Mouse (Mus musculus) liver (tissue): ENCODE measurements around the gene Hspb9.

Source experiments
- DNase-seq: peaks from one replicate; pipeline ENCODE4 v3.0.0-alpha.2; 2020; ENCODE audit warnings: mixed read lengths

Gene Hspb9

DNA sequence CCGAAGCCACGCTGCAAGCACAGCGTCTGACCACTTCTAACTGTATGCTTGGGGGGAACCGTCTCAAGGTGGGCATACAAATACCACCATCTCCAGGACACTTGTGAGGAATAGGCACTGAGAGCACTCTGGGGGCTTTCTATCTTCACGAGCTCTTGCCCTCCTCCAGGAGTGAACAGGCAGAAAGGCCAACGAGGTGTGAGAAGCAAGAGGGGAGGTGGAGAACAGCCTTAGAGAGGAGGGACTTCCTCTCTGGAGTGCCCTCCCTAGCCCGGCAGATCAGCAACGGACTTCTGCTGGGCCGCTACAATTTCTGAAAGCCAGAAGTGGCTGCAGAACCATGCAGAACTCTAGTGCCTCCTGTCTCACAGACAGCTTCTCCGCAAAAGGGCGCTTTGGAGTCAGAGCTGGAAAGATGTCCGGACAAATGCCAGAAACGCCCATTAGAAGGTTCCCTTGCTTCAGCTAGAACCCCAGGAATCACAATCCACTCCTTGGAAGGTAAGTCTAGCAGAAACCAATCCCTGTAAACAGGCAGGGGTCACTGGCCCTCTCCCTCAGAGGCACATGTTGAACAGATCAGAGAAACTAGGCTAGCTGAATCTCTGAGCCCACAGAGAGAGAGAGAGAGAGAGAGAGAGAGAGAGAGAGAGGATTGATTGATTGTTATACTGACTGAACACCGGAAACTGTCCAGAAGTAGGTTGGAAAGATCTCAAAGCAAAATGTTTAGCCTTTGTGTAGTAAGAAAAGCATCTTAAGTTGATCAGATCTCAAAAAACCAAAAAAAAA, 22.5 kb downstream of the Hspb9 start:
- DNase-seq, result peak; percentile 53

DNA sequence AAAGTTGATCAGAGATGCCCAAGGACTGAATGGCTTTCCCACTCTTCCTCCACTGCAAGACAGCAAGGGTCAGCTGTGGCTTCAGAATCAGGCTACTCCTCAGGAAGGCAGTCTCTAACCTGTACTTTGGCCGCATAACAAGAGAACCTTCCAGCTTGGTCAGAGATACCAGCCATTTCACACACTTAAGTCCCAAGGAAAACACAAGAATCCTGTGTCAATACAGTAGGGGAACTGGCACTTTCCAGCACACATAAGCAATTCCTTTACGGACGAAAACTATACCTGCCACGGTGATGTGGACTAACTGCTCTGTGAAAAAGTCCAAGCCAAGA, 23.1 kb downstream of the Hspb9 start:
- no peak for DNase-seq

DNA sequence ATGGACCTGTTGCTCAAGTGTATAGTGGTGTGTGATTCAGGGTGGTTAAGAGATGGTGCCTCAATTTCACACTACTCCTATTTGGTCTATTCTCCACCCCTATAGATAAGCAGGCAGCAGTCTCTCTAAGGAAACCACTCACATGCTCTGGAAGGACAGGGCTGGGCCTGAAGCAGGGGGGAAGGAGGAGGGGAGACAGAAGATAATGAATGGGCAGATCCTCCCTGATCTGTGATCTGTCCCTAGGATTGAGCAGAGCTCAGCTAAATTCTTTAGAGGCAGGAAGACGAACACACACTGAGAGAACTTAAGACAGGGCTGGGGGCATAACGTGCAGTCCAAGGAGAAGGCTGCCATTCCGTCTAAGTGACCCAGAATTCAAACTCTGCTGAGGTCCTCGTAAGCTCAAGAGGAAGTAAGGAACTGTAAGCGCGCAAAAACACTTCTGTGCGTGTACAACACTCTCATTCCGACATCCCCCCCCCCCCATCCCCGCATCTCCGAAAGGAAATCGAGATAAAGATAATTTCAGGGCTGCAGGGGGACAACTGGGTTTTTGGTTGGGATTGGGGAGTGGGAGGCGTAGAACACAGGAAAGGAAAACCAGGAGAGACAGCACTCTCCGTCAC, 23.6 kb downstream of the Hspb9 start:
- DNase-seq, result peak; percentile 83

DNA sequence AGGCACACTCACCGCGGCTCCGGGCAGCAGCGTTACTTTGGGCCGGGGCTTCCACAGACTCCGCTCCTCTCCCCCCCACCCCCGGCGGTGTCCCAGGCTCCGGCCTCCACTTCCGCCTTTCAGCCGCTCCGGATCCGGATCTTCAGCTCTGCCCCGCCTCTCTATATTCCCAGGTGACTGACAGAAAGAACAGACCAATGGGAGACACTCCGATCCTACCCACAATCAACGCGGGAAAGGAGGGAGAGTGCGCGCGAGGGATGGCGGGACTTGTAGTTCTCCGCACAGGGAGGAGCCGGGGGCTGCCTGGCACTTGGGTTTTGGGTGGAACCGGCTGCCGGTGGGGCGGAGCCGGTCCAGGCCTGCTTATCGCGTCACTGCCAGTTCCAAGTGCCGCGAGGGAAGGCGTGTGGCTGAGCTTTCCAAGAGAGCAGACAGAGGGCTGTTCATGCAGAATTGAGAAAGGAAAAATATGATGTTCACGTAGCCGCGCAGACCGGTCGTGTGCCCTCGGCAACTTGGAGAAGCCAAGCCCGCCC, 24.5 kb downstream of the Hspb9 start, which contains the start of gene Rab5c:
TSS of gene Rab5c (minus strand) at position 150 of the 539 bp plus-strand sequence.
- peak; percentile 99 for DNase-seq

DNA sequence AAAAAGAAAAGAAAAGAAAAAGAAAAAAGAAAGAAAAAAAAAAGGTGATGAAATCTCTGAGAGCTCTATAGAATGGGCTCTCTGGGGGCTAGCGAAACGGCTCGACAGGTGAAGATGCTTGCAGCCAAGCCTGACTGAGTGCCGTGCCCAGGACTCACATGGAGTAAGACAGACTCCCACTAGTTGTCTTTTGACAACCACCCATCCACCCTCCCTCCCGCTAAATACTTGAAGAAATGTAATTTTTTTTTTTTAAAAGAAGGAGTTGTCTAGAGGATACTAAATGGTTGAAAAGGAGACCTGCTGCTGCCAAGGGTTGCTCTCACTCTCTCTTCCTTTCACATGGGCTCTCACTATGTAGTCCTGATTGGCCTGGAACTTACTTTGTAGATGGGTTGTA, 25.1 kb downstream of the Hspb9 start:
- peak; percentile 37 for DNase-seq

DNA sequence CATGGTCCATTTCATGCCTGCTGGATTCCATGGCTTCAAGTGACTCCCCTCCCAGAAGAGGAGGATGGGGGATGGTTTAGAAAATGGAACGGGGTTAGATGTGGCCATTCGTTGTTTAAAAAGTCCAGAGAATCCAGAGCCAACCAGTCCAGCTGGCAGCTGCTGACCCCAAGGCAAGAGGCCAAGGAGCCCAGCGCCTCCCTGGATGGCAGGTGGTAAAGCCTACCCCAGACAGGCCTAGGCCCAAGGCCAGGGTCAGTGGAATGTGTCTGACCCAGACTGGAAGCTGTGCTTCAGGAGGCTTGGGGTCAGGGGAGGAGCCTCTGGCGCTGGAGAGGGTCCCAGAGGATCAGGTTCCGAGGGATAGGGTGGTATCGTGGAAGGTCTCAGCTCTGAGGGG, 27.7 kb downstream of the Hspb9 start:
- DNase-seq, result no peak

DNA sequence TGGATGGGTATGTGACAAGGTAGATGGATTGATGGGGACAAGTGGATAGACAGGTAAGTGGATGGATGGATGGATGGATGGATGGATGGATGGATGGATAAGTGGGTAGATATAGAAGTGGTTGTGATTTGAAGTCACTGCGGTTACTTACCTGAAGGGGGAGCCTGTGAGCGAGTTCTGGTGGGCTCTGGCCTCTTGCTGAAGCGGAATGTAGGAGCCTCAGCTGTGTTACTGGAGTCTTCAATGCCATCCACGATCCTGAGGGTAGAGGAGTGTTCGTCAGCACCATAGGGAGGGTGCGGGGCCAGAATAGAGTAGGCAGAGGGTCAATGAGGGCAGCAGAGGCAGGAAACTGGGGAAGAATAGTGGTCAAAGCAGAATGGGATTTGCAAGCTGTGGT, 31.4 kb downstream of the Hspb9 start:
- peak; percentile 59 for DNase-seq

DNA sequence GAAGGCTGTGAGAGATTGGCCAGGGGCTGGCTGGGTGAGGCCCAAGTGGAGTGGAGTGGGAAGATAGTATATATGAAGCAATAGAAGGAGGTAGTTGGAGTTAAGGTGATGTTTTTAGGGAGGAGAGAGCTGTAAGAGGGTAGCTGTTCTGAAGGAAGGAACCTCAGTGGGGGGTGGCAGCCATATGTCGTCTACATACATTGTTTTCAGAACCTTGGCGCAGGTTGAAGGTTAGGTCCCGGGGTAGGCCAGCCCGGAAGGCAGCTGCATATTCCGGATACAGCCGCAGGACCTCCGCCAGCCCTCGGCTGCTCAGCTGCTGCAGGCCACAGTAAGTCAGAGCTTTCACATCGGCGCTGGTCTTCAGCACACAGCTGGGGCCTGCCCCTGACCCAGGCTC, 32.9 kb downstream of the Hspb9 start:
- no peak for DNase-seq

DNA sequence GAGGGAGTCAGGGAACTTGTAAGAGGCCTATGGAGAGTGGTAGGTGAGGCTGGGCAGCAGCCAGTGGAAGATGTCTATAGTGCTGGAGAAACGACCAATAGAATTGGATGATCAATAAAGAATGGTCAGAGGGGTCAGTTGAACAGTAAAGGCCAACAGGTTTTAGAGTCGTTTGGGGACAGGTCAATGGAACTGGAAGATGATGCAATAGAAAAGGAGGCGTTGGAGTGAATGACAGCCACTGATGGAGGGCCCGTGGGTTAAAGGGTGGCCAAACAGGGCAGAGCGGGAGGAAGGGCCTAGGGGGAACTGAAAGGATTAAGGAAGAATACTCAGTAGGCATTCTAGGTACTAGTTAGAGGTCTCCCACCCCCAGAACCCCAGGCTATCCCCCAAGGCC, 33.5 kb downstream of the Hspb9 start:
- no peak for DNase-seq

DNA sequence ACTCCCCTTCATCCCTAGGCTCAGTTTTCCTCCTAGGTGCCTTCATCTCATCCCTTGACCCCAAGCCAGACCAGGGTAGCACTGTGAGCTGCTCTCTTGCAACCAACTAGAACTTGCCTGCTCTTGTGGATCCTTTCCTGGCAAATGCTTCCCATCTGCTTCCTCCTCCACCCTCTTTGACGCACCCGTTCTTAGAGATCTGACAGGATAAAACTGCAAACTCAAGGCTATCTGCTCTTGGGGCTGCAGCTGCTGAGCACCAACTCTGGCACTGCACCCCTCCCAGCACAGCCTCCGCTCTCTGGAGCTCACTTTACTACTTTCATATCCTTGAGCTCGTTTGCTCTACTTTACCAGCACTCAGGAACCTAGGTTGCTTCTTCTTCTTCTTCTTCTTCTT, 35.0 kb downstream of the Hspb9 start:
- no peak for DNase-seq

DNA sequence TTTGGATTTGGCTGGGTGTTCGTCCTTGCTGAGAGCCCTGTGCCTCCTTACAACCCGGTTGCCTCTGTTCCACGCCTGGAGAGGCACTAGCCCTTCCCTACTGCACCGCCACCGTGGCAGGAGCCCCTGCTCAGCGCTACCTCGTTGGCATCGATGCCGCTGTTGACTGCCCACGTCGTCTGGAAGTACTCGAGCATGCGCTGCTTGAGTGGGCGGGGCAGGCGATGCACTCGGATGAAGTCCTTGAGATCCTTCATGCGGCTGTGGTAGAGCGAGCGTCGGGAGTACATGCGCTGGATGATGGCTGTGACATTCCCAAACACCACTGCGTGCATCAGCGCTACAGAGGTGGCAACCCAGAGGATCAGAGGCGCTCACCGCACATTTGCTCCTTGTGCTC, 35.8 kb downstream of the Hspb9 start:
- DNase-seq, result no peak

DNA sequence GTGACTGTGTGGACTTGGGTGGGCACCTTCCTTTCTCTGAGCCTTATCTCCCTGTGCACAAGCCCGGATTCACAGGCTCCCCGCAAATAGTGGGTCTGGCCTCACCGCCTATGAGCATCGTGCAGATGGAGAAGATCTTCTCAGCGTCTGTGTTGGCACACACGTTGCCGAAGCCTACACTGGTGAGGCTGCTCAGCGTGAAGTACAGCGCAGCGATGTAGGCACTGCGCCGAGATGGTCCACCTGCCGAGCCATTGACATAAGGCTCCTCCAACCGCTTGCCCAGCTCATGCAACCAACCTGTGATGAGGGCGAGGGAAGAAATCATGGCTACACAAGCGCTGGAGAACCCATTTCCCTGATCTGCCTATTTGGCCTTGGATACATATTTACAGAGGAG, 36.5 kb downstream of the Hspb9 start:
- DNase-seq, result no peak

DNA sequence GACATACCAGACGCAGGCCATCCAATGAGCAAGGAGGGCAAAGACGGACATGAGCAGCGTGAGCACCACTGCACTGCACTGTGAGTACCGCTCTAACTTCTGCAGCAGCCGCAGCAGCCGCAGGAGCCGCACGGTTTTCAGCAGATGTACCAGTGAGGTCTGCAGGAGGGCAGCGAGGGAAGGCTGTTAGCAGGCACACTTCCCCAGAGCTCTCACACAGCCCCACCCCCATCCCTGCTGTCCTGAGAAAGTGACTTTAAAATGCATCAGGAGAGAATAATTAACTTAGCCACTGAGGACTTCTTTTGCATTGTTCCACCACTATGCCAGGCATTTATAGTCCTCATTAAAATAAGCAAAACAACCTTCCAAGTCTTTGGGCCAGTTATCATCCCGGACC, 38.6 kb downstream of the Hspb9 start:
- no peak for DNase-seq

DNA sequence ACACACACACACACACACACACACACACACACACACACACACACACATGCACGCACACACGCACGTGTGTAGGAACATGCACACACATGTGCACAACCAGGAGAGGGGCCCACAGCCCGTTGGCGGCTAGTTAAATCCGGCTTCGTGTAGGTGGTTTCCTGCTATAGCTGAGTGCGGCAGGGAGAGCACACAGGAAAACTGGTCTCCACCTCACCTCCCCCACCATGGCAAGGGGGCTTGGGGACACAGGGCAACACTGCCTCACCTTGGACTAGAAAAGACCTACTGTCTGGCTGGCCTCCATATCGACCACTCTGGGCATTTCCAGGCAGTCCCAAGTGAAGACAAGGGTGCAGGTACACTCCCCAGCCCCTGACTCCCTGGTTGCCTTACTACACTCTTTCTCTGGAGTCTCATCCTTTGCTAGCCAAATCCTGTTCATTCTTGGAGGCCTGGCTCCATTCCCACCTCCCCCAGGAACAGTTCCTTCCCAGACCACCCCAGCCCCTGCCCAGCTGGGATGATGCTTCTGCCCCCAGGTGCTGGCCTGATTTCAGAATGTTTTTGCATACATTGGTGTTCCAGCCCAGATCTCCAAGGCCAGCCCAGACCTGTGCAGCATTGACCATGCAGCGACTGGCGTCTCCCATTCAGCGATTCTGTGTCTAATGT, 40.5 kb downstream of the Hspb9 start:
- no peak for DNase-seq

DNA sequence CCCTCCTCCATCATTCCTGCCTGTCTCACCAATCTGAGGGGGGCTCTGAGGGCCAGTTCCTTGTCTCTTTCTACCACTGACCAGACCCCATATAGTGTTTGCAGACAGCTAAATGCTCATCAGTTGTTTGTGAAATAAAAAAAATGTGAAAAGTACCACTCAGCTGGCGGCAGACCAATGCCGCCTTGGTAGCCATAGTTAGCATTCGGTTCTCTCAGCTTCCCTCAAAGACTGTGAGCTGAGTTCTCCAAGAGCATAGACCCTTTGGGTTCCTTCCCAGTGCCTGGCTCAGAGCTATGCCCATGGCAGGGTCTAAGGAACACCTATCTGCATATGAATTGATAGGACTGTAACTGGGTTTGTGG, 41.0 kb downstream of the Hspb9 start:
- no peak for DNase-seq

DNA sequence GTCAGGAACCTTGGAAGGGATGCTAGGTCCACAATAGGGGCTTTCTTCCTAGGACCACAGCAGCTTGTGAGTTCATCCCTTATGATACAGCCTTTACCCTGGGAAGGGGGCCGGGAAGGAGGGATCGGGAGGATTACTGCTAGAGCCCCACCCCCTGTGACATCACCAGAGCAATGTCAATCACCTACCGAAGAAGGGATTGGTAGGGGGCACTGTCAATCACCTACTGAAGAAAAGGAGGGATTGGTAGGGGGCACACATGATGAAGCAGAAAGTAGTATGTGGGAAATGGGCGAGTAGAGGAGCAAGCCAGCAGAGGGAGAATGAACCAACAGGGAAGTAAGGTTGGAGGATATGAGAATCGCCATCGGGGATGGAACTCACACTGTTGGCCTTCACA, 42.8 kb downstream of the Hspb9 start:
- no peak for DNase-seq

DNA sequence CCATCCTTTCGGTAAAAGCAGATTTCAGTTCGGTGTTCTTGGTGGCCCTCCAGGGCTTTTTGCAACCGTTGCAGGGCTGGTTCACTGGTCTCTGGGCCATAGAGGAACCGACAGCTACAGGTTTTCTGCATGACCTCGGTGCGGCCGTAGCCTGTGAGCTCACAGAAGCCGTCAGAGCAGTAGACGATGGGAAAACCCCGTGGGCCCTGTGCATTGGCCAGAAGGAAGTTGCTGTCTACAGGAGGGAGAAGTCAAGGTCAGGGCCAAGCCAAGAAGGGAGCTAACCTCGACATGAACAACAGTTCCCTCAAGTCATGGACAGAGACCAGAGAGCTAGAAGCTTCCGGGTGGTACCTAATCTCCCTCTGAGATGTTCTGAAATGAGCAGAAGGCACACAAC, 43.9 kb downstream of the Hspb9 start:
- no peak for DNase-seq

DNA sequence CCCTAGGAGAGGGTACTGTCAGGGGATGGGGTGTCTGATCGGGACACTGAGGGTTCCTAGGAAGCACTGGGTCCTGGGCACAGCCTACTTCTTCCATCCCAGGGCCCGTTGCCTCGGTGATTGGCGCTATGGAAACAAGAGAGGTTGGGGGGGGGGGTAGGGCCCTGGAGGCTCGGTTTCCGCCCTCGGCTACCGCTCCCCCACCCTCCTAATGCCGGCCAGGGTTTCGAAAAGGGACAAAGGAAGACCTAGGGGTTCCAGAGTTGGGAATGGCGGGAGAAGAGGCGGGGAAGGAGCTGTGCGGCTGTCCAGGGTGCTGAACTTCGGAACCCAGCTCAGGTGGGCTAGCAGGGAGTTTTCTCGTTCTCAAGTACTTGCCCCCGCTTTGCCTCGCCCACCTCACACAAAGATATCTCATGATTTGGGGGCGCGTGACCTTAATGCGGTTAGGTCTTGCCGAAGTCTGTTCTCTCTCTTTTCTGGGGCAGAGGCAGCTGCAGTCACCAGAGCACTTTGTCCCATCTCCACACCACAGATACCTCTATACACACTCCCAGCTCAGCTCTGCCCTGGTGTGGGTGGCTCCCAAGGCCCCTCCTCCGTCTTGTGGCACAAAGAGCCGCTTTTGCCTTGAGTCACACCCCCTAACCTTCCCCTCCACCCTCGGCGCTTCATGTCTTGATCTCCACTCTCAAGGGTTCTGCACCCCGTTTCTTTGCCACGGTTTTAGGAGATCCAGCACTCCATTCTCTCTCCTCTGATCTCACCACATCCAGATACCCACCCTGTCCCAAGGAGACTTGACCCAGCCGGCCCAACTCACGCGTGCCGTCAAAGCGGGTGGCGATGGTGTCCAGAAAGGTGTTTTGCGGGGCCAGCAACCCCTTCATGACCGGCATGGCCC, 45.3 kb downstream of the Hspb9 start:
- peak; percentile 51 for DNase-seq

DNA sequence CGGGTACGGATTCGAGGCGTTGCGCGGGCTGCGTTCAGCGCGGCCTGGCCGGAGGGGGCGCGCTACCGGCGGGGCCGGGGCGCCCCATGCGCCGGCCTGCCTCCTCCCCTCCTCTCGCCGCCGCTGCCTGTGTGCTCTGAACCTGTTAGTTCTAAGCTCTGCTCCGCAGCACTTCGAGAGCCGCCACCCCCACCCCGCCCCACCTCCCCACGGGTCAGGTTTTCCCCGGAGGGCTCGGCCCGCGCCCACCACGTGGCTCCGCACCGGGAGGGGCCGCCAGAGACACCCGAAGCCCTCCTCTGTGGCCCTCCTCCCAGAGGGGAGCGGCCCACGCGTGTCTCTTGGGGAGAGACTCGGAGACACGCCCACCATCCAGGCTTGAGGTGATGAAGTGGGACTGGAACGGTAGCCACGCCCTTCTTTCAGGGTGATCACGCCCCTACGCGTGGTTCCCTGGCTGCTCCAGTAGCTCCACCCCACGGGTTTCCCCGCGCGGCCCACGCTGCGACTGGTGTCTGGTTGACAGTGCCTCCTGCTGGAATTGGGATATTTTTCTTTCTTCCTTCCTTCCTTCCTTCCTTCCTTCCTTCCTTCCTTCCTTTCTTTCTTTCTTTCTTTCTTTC, 46.1 kb downstream of the Hspb9 start, which contains the start of gene Kcnh4:
TSS of gene Kcnh4 (minus strand) at position 332 of the 623 bp plus-strand sequence.
- DNase-seq, result peak; percentile 71

DNA sequence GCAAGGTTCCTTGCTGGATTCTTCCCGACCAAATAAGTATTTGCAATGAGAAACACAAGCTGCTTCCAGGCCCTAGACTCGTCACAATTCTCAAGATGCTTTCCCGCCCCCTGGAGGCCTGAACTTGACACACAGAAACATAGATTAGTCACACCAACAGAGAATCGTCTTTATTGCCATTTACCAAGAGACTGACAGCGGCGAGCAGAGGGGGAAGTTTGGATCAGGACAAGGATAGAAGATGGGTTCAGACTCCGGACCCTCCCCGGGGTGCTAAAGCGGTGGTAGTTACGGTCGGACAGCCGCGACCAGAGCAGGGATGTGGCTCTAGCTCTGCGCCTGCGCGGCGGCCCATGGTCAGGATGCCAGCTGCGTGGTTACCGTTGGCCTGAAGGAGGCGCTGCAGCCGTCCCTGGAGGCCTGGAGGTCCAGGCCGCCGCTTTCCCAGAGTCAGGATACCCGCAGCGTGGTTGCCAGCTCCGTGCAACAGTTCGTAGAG, 47.9 kb downstream of the Hspb9 start:
- DNase-seq, result peak; percentile 81

DNA sequence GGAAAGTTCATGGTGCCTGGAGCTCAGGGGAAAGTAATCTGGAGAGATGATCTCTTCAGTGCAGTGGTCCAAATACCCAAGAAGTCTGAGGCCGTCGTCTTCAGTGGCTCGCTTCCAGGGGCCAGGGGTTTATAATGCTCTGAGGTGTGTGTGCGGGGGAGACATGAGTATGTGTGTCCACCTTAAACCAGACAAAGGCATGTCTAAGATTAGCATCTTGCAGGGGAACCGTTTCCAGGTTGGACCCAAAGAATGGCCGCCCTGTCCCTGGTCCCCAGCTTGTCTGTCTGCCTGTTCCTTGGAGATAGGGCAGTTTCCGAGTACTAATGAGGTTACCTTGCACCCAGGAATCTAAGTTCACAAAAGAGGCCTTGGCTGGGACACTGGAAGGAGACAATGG, 49.2 kb downstream of the Hspb9 start, which contains the start of gene Hcrt:
TSS of gene Hcrt (minus strand) at position 101 of the 400 bp plus-strand sequence.
- DNase-seq, result no peak
